Mouse (Mus musculus) embryonic facial prominence, embryonic 13.5 days (tissue): ENCODE measurements around the gene Zfp870. TPM values are rescaled to one million over a fixed set of nuclear protein-coding genes. Genes with fewer than 3 reads are reported as not detected.
"Not testable (repeated sequence)": the region's sequence is repeated elsewhere in the genome, so short reads cannot be mapped to it uniquely, and the experiment has no call there.

Source experiments
- ATAC-seq: fragments of 200-750 bp; cut with Nextera tagmentation; 2 replicates; pipeline ENCODE4 v1.8.0; 2017; ENCODE audit warnings: low read depth; ENCODE audit not compliant: insufficient number of reproducible peaks, insufficient read depth, low FRiP score, low TSS enrichment
- H3K27ac ChIP-seq: fragments of 300-500 bp; sonication (generic); 2 replicates; pipeline ENCODE4 v1.5.1; 2015; ENCODE audit warnings: moderate library complexity, mild to moderate bottlenecking, inconsistent platforms
- H3K27me3 ChIP-seq: fragments of 300-500 bp; sonication (generic); 2 replicates; pipeline ENCODE4 v1.6.1; 2015; ENCODE audit warnings: mild to moderate bottlenecking, inconsistent platforms
- H3K36me3 ChIP-seq: fragments of 300-500 bp; sonication (generic); 2 replicates; pipeline ENCODE4 v1.6.1; 2015; ENCODE audit warnings: mild to moderate bottlenecking, inconsistent platforms
- H3K4me1 ChIP-seq: fragments of 300-500 bp; sonication (generic); 2 replicates; pipeline ENCODE4 v1.6.1; 2015; ENCODE audit warnings: inconsistent platforms
- H3K4me2 ChIP-seq: fragments of 300-500 bp; sonication (generic); 2 replicates; pipeline ENCODE4 v1.6.1; 2015; ENCODE audit warnings: moderate library complexity, mild to moderate bottlenecking, inconsistent platforms
- H3K4me3 ChIP-seq: fragments of 300-500 bp; sonication (generic); 2 replicates; pipeline ENCODE4 v1.5.1; 2015; ENCODE audit warnings: mild to moderate bottlenecking, inconsistent platforms
- H3K9ac ChIP-seq: fragments of 300-500 bp; sonication (generic); 2 replicates; pipeline ENCODE4 v1.6.1; 2015; ENCODE audit warnings: mild to moderate bottlenecking, inconsistent platforms
- H3K9me3 ChIP-seq: fragments of 300-500 bp; sonication (generic); 2 replicates; pipeline ENCODE4 v1.6.1; 2016; ENCODE audit warnings: inconsistent platforms
- WGBS: fragments of 180-500 bp; shearing (Covaris S2); methylation state at CpG from one replicate; pipeline ENCODE4 v1.1.7; 2015; ENCODE audit warnings: mixed read lengths; 5-methylcytosine and 5-hydroxymethylcytosine counted together
- polyA plus RNA-seq: library from polyadenylated mRNA; unstranded; fragments of >200 nt; fragmentation: Nextera tagmentation; extraction: Ambion mirVana; gene quantifications from 2 replicates; pipeline ENCODE4 v1.2.1, GENCODE M21; 2015

Zfp870 gene
- polyA plus RNA-seq, 1 experiment from 2014 or later, result 10.0 TPM

- H3K9ac ChIP-seq, H3K9me3 ChIP-seq, H3K27ac ChIP-seq, H3K36me3 ChIP-seq, H3K4me3 ChIP-seq, H3K4me1 ChIP-seq, ATAC-seq, H3K27me3 ChIP-seq, H3K4me2 ChIP-seq: not testable (repeated sequence)
- 52% methylated on average over 5 of the region's 7 CpGs for WGBS
These were observed 24.2 kb downstream of the Zfp870 start for GRCm38 (mm10) chr17:32867266-32867665.

GRCm38 (mm10) chr17:32856713-32857112 is 34.7 kb downstream of the Zfp870 start:
- not testable (repeated sequence) for H3K36me3 ChIP-seq, H3K27me3 ChIP-seq, H3K9me3 ChIP-seq, H3K27ac ChIP-seq, H3K4me3 ChIP-seq, ATAC-seq, H3K9ac ChIP-seq, H3K4me2 ChIP-seq, H3K4me1 ChIP-seq
- WGBS, result 63% methylated on average over 4 of the region's 6 CpGs

- Histone ChIP-seq H3K27ac (no peak overlapping the region), H3K4me3 (no peak overlapping the region), H3K36me3 (no peaks in the 10 kb centered on the region), H3K9me3 (no peaks in the 10 kb centered on the region), H3K4me2 (no peak overlapping the region), H3K4me1 (no peaks in the 10 kb centered on the region), H3K9ac (no peak overlapping the region), H3K27me3 (no peaks in the 10 kb centered on the region)
- 44% methylated on average over 7 of the region's 7 CpGs for WGBS
- no peak for ATAC-seq
These were observed 39.9 kb downstream of the Zfp870 start for GRCm38 (mm10) chr17:32851581-32851980.

- Histone ChIP-seq H3K9ac (no peak overlapping the region), H3K27ac (no peak overlapping the region), H3K9me3 (no peaks in the 10 kb centered on the region), H3K4me2 (no peak overlapping the region), H3K4me3 (no peak overlapping the region), H3K4me1 (peaks cover 3% of the 10 kb centered on the region; the same call in 1 of the 2 replicates), H3K36me3 (no peaks in the 10 kb centered on the region), H3K27me3 (no peaks in the 10 kb centered on the region)
- WGBS, result 72% methylated on average over 2 of the region's 2 CpGs
- ATAC-seq, result no peak
These were observed 50.1 kb downstream of the Zfp870 start for GRCm38 (mm10) chr17:32841388-32841787.

DNA sequence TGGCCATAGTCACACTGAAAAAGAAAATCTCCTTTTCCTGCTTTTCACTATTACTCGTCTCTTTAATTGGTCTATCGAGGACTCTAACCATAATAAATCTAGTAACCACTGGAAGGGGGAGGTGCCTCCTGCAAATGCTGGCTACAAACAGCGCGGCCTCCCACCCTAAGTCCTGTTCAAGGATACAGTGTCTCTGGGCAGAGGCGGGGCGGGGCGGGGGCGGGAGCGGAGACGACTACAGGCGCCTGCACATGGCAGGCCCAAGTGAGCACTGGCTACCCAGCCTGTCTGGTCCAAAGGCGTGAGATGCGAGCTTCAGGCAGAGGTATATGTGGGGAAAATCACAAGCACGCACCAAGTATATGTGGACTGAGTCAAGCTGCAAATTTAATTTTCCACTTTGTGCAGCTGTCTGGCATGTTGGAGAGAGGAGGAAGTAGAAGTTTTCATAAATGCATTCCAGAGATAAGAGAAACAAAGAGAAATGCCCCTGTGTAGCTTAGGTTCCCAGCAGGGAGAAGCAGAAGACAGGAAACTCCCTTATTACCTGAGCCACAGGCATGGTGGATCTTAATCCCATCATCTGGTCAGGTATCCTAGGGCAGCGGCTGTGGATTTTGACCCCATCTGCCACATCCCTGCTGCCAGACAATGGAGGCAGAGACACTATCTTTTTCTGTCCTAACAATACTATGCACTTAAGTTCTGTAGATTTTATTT is 52.2 kb downstream of the Zfp870 start:
- no peaks in the 10 kb centered on the region for H3K9me3 ChIP-seq
- H3K36me3 ChIP-seq, result no peaks in the 10 kb centered on the region
- H3K27ac ChIP-seq, result no peak overlapping the region
- no peaks in the 10 kb centered on the region for H3K27me3 ChIP-seq
- H3K9ac ChIP-seq, result no peak overlapping the region
- 27% methylated on average over 15 of the region's 15 CpGs for WGBS
- H3K4me3 ChIP-seq, result no peak overlapping the region
- peak overlapping the region; percentile 35 for H3K4me2 ChIP-seq
- ATAC-seq, result no peak
- peaks cover 3% of the 10 kb centered on the region; the same call in 1 of the 2 replicates for H3K4me1 ChIP-seq

- no peak overlapping the region for H3K9ac ChIP-seq
- no peak for ATAC-seq
- no peak overlapping the region for H3K27ac ChIP-seq
- no peaks in the 10 kb centered on the region for H3K9me3 ChIP-seq
- H3K27me3 ChIP-seq, result no peaks in the 10 kb centered on the region
- peak overlapping the region; percentile 83 for H3K4me3 ChIP-seq
- H3K36me3 ChIP-seq, result peaks cover 18% of the 10 kb centered on the region
- H3K4me2 ChIP-seq, result peak overlapping the region; percentile 87
- H3K4me1 ChIP-seq, result peaks cover 8% of the 10 kb centered on the region
- WGBS, result 31% methylated on average over 3 of the region's 3 CpGs
These were observed 61.0 kb downstream of the Zfp870 start for GRCm38 (mm10) chr17:32830418-32830782.

DNA sequence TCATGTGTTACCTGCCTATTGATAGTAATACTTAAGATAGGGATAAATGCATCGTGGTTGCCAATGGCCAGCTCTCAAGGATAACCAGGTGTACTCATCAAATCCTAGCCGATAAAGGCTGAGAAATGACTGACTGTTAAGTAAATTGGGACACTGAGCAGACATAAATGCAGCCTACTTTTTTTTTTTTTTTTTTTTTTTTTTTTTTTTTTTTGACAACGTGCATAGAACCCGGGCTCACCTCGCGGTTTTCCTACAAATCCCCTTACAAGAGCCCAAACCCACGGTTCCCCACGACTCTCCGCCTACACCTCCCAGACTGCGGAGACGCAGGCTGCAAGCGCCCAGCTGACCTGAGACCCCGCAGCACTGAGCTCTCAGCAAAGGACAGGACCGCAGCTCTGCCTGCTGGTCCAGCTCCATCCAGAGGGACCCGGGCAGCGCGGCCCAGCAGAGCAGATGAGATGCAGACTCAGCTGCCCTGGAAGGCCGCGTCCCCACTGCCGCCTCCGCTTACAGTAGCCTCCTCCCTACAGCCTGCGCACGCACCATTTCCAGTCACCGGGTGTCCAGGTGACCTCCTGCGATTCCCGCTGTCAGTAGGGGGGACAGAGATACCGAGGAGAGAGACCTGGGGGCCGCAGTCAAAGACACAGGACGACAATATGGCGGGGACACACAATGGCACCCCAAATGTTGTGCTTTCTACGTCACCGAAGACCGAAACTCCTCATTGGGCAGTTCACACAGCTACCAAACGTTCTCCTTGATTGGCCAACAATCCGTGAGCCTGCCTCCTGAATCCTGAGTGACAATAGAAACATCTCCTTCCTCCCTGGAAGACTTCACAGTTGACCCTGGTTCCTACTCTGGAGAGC is 61.7 kb downstream of the Zfp870 start, which contains the start of gene Zfp799:
Gene Zfp799 (minus strand): TSS at position 722 of the 878 bp plus-strand sequence.
- peak within 1 kb of the TSS; percentile 87 for H3K4me2 ChIP-seq
- H3K36me3 ChIP-seq, result peaks cover 24% of the 10 kb centered on the region
- peak; percentile 94 for ATAC-seq
- H3K9ac ChIP-seq, result peak within 1 kb of the TSS; percentile 96
- H3K4me3 ChIP-seq, result peak within 1 kb of the TSS; percentile 83
- H3K9me3 ChIP-seq, result no peaks in the 10 kb centered on the region
- H3K27ac ChIP-seq, result peak within 1 kb of the TSS; percentile 69
- 1% methylated on average over 35 of the region's 35 CpGs for WGBS
- H3K27me3 ChIP-seq, result no peaks in the 10 kb centered on the region
- H3K4me1 ChIP-seq, result peaks cover 8% of the 10 kb centered on the region

Other genes with a start within 250 kb of the Zfp870 start
- gene Cyp4f40, start 232.7 kb downstream of the Zfp870 start, polyA plus RNA-seq, result not detected in 2 replicates
- 0.45 and 1.1 TPM in 2 replicates for gene Cyp4f15, start 206.0 kb downstream of the Zfp870 start, polyA plus RNA-seq
- gene Zfp871, start 103.4 kb downstream of the Zfp870 start, polyA plus RNA-seq, result 37.2 and 41.1 TPM in 2 replicates
- 6.8 and 9.4 TPM in 2 replicates for gene Zfp811, start 81.7 kb downstream of the Zfp870 start, polyA plus RNA-seq
- 20.2 TPM in 2 replicates for gene Zfp799, start 61.4 kb downstream of the Zfp870 start, polyA plus RNA-seq
- gene Cyp4f14, start 25.7 kb upstream of the Zfp870 start, polyA plus RNA-seq, result 1.3 TPM in 1 of 2 replicates, not detected in the other
- gene Cyp4f13, start 55.8 kb upstream of the Zfp870 start, polyA plus RNA-seq, result 10.9 and 11.0 TPM in 2 replicates
- gene Zfp472, start 74.2 kb upstream of the Zfp870 start, polyA plus RNA-seq, result 13.7 and 13.8 TPM in 2 replicates
- gene Zfp952, start 101.5 kb upstream of the Zfp870 start, polyA plus RNA-seq, result 16.3 and 17.4 TPM in 2 replicates
- gene Zfp763, start 141.8 kb upstream of the Zfp870 start, polyA plus RNA-seq, result 22.0 and 22.4 TPM in 2 replicates
- not detected in 2 replicates for gene 4921501E09Rik, start 176.4 kb upstream of the Zfp870 start, polyA plus RNA-seq
- 9.8 and 12.1 TPM in 2 replicates for gene Zfp563, start 197.7 kb upstream of the Zfp870 start, polyA plus RNA-seq
- 0.07 TPM in 1 of 2 replicates, not detected in the other for gene Morc2b, start 248.0 kb upstream of the Zfp870 start, polyA plus RNA-seq